Mouse (Mus musculus): Measurements from ENCODE around the gene Dnaja3.

The Dnaja3 gene

GRCm38 (mm10) chr16:4639831-4640237, at the start of gene Dnaja3, which contains the start of gene Vasn:
Gene Dnaja3 (plus strand): TSS chr16:4639989.
Gene Vasn (plus strand): TSS chr16:4639941.
- in situ Hi-C loops (cut with MboI; ENCODE audit: low pct_unique_long_range_greater_than_20kb in 1 of 2, low sequenced_read_pairs in 2 of 2, unreplicated experiment in 1 of 2), result no loop called here

DNA sequence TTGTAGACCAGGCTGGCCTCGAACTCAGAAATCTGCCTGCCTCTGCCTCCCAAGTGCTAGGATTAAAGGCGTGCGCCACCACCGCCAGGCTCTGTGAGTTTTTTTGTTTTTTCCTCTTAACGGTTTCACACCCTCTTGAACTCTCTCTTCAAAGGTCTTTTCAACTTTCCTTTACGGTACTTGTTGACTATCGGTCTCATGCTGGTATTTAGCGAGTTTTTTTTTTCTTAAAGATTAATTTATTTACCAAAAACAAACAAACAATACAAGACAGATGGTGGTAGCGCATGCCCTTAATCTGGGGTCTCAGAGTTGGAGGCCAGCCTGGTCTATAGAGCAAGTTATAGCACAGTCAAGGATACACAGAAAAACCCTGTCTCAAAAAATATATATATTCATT, 49.6 kb upstream of the Dnaja3 start:
- in situ Hi-C loops (cut with MboI; ENCODE audit: low pct_unique_long_range_greater_than_20kb in 1 of 2, low sequenced_read_pairs in 2 of 2, unreplicated experiment in 1 of 2), result no loop called here

DNA sequence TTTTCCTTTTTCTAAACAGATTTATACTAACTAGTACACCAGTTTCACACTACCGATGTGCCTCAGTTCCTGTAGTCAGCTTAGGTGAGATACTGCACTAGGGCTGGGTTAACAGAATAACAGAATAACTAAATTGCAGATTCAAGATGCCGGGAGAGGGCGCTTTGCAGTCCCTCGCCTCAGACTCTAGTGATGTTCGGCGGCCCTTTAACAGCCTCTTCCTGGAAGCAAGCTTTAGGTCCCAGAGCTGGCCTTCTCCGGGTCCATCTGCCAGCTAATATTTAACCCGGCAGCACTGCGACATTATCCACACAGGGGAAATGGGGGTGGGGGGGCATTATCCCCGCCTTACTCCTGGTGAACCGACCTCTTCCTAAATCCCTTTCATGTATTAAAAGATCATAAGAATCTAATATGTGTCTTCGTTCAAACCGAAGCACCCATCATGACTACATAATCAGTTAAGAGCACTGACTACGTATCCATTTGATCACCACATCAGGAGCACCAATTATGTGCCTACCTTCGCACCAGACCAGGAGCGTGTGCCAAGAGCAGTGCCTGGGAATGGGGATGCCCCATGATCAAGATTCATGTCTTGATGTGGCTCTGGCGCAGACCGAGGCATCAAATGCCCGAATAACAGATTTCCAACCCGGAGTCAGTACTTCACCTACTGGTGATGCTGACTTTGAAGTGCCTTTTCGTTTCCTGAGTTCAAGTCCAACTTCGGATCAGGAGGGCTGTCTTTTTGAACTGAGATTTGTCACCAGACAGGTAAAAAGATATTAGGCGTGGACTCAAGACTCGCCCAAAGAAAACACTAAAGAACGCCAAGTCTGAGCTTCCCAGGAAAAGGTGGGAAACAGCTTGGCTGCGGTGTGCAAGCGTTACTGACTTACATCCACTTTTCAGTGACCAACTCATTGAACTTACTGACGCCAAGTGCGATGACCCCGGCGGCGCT, 46.6 kb upstream of the Dnaja3 start:
- in situ Hi-C loops (cut with MboI; ENCODE audit: low pct_unique_long_range_greater_than_20kb in 1 of 2, low sequenced_read_pairs in 2 of 2, unreplicated experiment in 1 of 2), result no loop called here

DNA sequence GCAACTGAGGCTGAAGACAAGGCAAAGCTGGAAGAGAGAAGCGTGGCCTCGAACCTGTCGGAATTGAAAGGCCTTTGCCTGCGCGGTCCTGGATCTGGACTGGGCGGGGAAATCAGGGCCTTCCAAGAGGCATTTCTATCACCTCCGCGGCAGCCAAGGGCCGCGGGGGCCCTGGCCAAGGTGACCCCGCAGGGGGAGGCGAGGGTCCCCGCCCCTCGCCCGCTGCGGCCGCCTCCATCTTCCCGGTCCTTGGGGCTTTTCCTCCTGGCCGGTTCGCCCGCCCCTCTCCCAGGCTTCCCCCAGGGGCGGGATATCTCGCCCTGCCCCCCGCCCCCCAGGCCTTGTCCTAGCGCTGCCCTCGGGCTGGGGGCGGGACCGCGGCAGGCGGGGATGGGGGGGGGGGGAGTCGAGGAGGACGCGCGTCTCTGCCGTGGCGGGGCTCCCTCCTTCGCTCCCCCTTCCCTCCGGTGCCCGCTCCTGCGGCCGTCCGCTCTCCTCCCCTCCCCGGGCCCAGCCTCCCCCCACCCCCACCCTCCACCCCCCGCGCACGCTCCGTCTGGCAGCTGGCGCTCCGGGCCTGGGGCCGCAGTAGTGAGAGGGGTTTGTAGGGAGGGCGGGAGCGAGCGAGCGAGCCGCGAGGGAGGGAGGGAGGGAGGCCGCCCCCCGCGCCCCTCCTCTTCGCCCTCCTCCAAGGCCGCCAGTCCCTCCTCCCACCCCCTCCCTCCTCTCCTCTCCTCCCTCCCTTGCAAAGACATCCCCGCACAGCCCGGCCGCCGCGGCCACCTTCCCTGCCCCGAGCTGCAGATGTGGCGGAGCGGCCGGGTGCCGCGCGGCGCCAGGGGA, 45.6 kb upstream of the Dnaja3 start, which contains the start of gene Glis2:
Gene Glis2 (plus strand): TSS at position 743 of the 843 bp plus-strand sequence.
- in situ Hi-C loops (cut with MboI; ENCODE audit: low pct_unique_long_range_greater_than_20kb in 1 of 2, low sequenced_read_pairs in 2 of 2, unreplicated experiment in 1 of 2), result no loop called here

DNA sequence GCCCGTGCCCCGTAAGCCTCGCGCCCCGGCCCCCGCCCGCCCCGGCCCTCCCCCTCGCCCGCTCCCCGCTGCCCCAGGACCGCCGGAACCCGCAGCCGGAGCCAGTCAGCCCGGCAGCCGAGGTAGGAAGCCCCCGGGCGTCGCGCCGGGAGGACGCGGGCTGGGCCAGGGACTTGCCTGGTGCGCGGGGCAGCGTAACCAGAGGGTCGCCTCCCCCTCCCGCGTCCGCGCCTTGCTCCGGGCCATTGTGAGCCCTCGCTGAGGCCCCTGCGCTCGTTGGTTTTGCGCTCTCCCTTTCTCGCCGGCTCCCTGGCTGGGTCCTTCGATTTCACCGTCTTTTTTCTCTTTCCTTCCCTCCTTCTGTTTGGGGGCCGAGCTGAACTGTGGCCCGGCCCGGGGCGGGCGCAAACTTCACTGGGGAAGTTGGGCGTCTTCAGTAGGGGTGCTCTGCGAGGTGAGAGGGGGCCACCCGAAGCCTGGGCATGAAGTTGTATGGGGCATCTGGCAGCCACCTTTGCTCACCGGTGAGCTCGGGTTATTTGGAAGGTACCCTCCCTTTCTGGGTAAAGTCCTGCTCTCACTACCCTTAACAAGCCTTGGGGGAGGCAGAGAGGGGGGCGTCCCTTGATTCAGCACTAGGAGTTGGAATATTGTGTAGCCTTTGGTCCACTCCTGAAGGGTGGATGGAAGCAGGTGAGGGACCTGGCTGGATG, 44.8 kb upstream of the Dnaja3 start:
- in situ Hi-C loops (cut with MboI; ENCODE audit: low pct_unique_long_range_greater_than_20kb in 1 of 2, low sequenced_read_pairs in 2 of 2, unreplicated experiment in 1 of 2), result no loop called here

DNA sequence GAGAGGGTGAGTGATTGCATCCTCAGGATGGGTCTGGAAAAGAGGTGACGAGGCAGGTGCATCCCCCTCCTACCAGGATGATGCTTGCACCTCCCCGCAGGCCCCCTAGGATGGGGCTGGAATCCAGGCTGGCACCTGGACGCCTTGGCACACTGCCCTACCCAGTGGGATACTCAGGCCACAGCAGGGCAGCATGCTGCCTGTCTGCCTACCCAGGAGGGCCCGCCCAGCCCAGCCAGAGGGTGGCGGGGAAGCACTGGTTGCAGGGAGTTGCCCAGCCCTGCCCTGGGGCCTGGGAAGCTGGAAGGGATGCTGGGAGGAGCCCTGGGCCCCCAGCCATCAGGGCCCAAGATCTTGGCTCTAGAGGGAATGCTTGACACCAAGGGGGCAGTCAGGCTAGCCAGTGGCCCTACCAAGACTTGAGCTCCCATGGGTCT, 44.2 kb upstream of the Dnaja3 start:
- in situ Hi-C loops (cut with MboI; ENCODE audit: low pct_unique_long_range_greater_than_20kb in 1 of 2, low sequenced_read_pairs in 2 of 2, unreplicated experiment in 1 of 2), result no loop called here

- in situ Hi-C loops (cut with MboI; ENCODE audit: low pct_unique_long_range_greater_than_20kb in 1 of 2, low sequenced_read_pairs in 2 of 2, unreplicated experiment in 1 of 2), result no loop called here
Observed at GRCm38 (mm10) chr16:4596141-4596728, 43.6 kb upstream of the Dnaja3 start.

GRCm38 (mm10) chr16:4596836-4597235, 43.0 kb upstream of the Dnaja3 start:
- in situ Hi-C loops (cut with MboI; ENCODE audit: low pct_unique_long_range_greater_than_20kb in 1 of 2, low sequenced_read_pairs in 2 of 2, unreplicated experiment in 1 of 2), result no loop called here

DNA sequence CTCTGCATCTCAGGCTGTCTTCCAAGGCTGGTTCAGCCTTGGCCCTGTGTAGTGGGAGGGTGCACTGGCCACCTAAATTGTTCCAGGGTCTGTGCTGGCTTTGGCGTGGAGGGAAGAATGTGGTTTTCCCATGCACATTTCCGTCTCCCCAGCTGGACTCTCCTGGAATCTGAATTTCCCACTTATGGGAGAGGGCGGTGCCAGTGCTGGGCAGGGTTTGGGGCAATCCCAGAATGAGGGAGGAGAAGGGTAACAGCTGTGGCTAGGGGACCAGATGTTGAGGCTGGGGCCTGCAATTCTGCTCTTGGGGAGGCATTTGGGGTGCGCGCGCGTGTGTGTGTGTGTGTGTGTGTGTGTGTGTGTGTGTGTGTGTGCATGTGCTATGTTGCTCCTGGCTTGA, 42.5 kb upstream of the Dnaja3 start:
- in situ Hi-C loops (cut with MboI; ENCODE audit: low pct_unique_long_range_greater_than_20kb in 1 of 2, low sequenced_read_pairs in 2 of 2, unreplicated experiment in 1 of 2), result no loop called here

DNA sequence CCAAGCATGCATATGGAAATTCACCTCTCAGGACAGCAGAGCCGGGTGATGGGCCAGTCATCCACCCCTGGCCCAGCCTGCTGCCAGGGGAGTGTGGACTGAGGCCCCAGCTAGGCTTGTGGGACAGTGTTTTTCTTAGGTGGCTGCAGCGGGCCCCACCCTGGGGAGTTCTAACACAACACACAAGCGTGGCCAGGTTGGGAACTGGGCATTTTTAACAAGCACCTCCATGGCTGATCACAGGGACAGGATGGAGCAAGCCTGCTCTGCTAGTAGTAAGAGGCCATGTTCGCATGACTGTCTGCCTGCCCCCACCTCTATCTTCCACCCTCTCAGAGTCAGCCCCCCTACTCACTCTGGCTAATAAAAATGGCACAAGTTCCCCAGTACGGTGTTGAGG, 41.7 kb upstream of the Dnaja3 start:
- in situ Hi-C loops (cut with MboI; ENCODE audit: low pct_unique_long_range_greater_than_20kb in 1 of 2, low sequenced_read_pairs in 2 of 2, unreplicated experiment in 1 of 2), result no loop called here

GRCm38 (mm10) chr16:4598891-4599543, 40.8 kb upstream of the Dnaja3 start:
- in situ Hi-C loops (cut with MboI; ENCODE audit: low pct_unique_long_range_greater_than_20kb in 1 of 2, low sequenced_read_pairs in 2 of 2, unreplicated experiment in 1 of 2), result no loop called here

DNA sequence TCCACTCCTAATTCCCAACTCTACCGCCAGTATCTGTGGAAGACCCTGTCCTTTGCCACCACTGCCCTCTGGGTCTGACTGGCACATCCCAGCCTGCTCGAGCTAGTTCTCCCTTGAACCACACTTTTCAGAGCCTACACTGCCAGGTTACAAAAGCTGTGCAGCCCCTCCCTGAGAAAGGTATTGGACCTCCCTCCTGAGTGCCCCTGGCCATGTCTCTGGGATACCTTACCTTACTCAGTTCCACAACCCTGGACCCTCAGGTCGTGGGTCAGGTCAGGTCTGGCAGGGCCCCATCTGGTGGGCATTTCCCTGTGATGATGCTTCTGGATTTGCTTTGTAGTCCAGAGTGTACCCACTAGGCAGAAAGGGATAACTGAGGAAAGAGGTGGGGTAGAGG, 40.2 kb upstream of the Dnaja3 start:
- in situ Hi-C loops (cut with MboI; ENCODE audit: low pct_unique_long_range_greater_than_20kb in 1 of 2, low sequenced_read_pairs in 2 of 2, unreplicated experiment in 1 of 2), result no loop called here

DNA sequence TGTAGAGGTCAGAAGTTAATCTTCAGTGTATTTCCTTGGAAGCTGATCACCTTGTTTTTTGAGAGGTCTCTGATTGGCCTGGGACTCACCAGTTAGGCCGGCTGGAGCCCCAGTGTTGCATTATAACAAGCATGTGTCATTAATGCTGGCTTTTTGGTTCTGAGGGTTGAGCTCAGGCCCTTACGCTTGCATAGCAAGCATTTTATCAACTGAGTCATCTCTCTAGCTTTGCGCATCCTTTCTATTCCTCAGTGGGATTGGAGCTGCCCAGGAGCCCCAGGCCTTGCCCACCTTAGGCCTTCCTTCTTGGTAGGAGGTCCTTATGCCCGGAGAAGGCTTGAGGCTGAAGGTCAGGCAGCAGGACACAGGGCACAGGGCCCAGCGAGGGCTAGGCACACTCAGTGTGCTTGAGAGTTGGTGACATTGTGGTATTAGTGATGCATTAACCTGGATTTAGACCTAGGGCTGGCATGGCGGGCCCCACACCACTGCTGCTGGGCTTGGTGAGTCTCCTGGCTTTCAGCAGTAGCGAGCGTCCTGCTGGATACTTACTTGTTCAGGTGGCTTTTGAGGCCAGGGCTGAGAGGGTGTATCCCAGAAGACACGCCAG, 39.0 kb upstream of the Dnaja3 start:
- in situ Hi-C loops (cut with MboI; ENCODE audit: low pct_unique_long_range_greater_than_20kb in 1 of 2, low sequenced_read_pairs in 2 of 2, unreplicated experiment in 1 of 2), result no loop called here

- in situ Hi-C loops (cut with MboI; ENCODE audit: low pct_unique_long_range_greater_than_20kb in 1 of 2, low sequenced_read_pairs in 2 of 2, unreplicated experiment in 1 of 2), result no loop called here
Observed at GRCm38 (mm10) chr16:4602189-4602588, 37.6 kb upstream of the Dnaja3 start.

DNA sequence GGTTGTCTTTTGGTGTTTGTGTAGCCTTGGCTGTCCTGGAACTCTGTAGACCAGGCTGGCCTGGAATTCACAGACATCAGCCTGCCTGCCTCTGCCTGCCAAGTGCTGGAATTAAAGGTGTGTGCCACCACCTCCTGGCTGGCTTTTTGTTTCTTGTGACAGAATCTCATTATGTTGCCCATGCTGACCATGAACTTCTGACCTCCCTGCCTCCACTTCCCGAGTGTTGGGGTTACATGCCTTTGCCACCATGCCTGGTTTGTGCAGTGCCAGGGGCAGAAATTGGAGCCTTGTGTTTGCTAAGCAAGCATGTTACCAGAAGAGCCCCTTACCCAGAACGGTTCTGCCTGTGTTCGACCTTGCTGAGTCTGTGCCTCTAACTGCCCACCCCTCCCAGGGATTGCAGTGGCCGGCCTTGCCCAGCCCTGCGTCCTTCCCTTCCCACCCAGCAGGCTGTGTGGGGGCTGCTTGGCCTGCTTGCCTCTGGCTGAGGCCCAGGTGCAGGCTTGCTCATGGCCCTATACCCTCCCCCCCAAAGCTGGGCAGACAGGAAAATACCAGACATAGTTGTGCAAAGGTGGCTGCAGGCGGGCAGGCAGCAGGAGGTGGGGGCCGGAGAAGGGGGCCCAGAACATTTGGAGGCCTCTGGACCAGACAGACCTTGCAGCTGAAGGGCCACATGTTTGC, 36.9 kb upstream of the Dnaja3 start:
- in situ Hi-C loops (cut with MboI; ENCODE audit: low pct_unique_long_range_greater_than_20kb in 1 of 2, low sequenced_read_pairs in 2 of 2, unreplicated experiment in 1 of 2), result no loop called here

GRCm38 (mm10) chr16:4603453-4603837, 36.3 kb upstream of the Dnaja3 start:
- in situ Hi-C loops (cut with MboI; ENCODE audit: low pct_unique_long_range_greater_than_20kb in 1 of 2, low sequenced_read_pairs in 2 of 2, unreplicated experiment in 1 of 2), result no loop called here

- in situ Hi-C loops (cut with MboI; ENCODE audit: low pct_unique_long_range_greater_than_20kb in 1 of 2, low sequenced_read_pairs in 2 of 2, unreplicated experiment in 1 of 2), result no loop called here
Observed at GRCm38 (mm10) chr16:4604293-4604837, 35.4 kb upstream of the Dnaja3 start.

Data from mouse embryonic stem cell (cell line).